Mouse (Mus musculus) R1 (cell line): ENCODE data around the gene Tgfbr3.
A peak's percentile ranks its signal among the peaks of the same experiment; 100 is the strongest.

Experiments used
- DNase-seq: peaks from one replicate; pipeline ENCODE4 v3.0.0-alpha.2; 2018; ENCODE audit warnings: low read depth, low spot score

Tgfbr3 gene

GRCm38 (mm10) chr5:107173483-107173882 lies 115.9 kb downstream of the Tgfbr3 start:
- no peak for DNase-seq

- DNase-seq, result peak; percentile 52
Measured at GRCm38 (mm10) chr5:107171861-107172260, 117.6 kb downstream of the Tgfbr3 start.

GRCm38 (mm10) chr5:107169796-107170195 lies 119.6 kb downstream of the Tgfbr3 start:
- DNase-seq, result no peak

GRCm38 (mm10) chr5:107167872-107168300 lies 121.5 kb downstream of the Tgfbr3 start:
- peak; percentile 21 for DNase-seq

GRCm38 (mm10) chr5:107167373-107167772 lies 122.1 kb downstream of the Tgfbr3 start:
- DNase-seq, result no peak

- no peak for DNase-seq
Measured at GRCm38 (mm10) chr5:107166659-107167370, 122.6 kb downstream of the Tgfbr3 start.

- DNase-seq, result no peak
Measured at GRCm38 (mm10) chr5:107165734-107166133, 123.7 kb downstream of the Tgfbr3 start.

GRCm38 (mm10) chr5:107165271-107165670 lies 124.2 kb downstream of the Tgfbr3 start:
- no peak for DNase-seq

GRCm38 (mm10) chr5:107164856-107165255 lies 124.6 kb downstream of the Tgfbr3 start:
- DNase-seq, result no peak

GRCm38 (mm10) chr5:107164146-107164545 lies 125.3 kb downstream of the Tgfbr3 start:
- DNase-seq, result no peak

- DNase-seq, result no peak
Measured at GRCm38 (mm10) chr5:107163336-107163735, 126.1 kb downstream of the Tgfbr3 start.

- no peak for DNase-seq
Measured at GRCm38 (mm10) chr5:107162812-107163211, 126.6 kb downstream of the Tgfbr3 start.

- DNase-seq, result no peak
Measured at GRCm38 (mm10) chr5:107162319-107162718, 127.1 kb downstream of the Tgfbr3 start.

- DNase-seq, result no peak
Measured at GRCm38 (mm10) chr5:107159914-107160890, 129.2 kb downstream of the Tgfbr3 start.

GRCm38 (mm10) chr5:107158531-107159178 lies 130.8 kb downstream of the Tgfbr3 start:
- peak; percentile 12 for DNase-seq

GRCm38 (mm10) chr5:107157384-107157783 lies 132.0 kb downstream of the Tgfbr3 start:
- DNase-seq, result peak; percentile 64

- no peak for DNase-seq
Measured at GRCm38 (mm10) chr5:107156096-107156495, 133.3 kb downstream of the Tgfbr3 start.

GRCm38 (mm10) chr5:107152989-107153388 lies 136.4 kb downstream of the Tgfbr3 start:
- no peak for DNase-seq

- no peak for DNase-seq
Measured at GRCm38 (mm10) chr5:107151320-107151719, 138.1 kb downstream of the Tgfbr3 start.

GRCm38 (mm10) chr5:107150555-107151312 lies 138.7 kb downstream of the Tgfbr3 start:
- no peak for DNase-seq
